Mouse (Mus musculus): ENCODE measurements around the gene Zswim8. TPM values are rescaled to one million over a fixed set of nuclear protein-coding genes. Genes with fewer than 3 reads are reported as not detected.

The Zswim8 gene
- polyA plus RNA-seq, 1 experiment, result 156 TPM

- peaks cover 1% of the 10 kb centered on the region for H3K36me3 ChIP-seq (ENCODE audit: control insufficient read depth, insufficient read depth, low read length)
- TF ChIP-seq CTCF (IDR thresholded peaks at IDR 0.05; ENCODE audit: control insufficient read depth, insufficient read depth, insufficient replicate concordance, low read depth, low read length) (0 out of 2 replicates have a peak, but pooled peaks have one; percentile 2), POLR2A (IDR thresholded peaks at IDR 0.05; ENCODE audit: control insufficient read depth, low read depth, low read length) (peak; percentile 70)
- peak within 1 kb of the TSS; percentile 96 for H3K27ac ChIP-seq (ENCODE audit: control insufficient read depth, insufficient read depth, low read depth, low read length)
- peak within 1 kb of the TSS; percentile 99 for H3K4me3 ChIP-seq (ENCODE audit: control insufficient read depth, low read depth, low read length)
- H3K27me3 ChIP-seq (ENCODE audit: control insufficient read depth, insufficient read depth, low read length), result no peaks in the 10 kb centered on the region
- H3K4me1 ChIP-seq (ENCODE audit: control insufficient read depth, insufficient read depth, low read length), result no peaks in the 10 kb centered on the region
Measured at GRCm38 (mm10) chr14:20674064-20674833, 33.1 kb upstream of the Zswim8 start, which contains the start of gene Sec24c. Gene Sec24c, plus strand, starts transcription at chr14:20674308.

GRCm38 (mm10) chr14:20677906-20678305 is 29.4 kb upstream of the Zswim8 start:
- Histone ChIP-seq H3K4me3 (ENCODE audit: control insufficient read depth, low read depth, low read length) (no peak overlapping the region), H3K27ac (ENCODE audit: control insufficient read depth, insufficient read depth, low read depth, low read length) (no peak overlapping the region), H3K36me3 (ENCODE audit: control insufficient read depth, insufficient read depth, low read length) (peaks cover 8% of the 10 kb centered on the region), H3K27me3 (ENCODE audit: control insufficient read depth, insufficient read depth, low read length) (no peaks in the 10 kb centered on the region), H3K4me1 (ENCODE audit: control insufficient read depth, insufficient read depth, low read length) (no peaks in the 10 kb centered on the region)
- TF ChIP-seq CTCF (IDR thresholded peaks at IDR 0.05; ENCODE audit: control insufficient read depth, insufficient read depth, insufficient replicate concordance, low read depth, low read length) (no peak), POLR2A (IDR thresholded peaks at IDR 0.05; ENCODE audit: control insufficient read depth, low read depth, low read length) (no peak)

- TF ChIP-seq CTCF (IDR thresholded peaks at IDR 0.05; ENCODE audit: control insufficient read depth, insufficient read depth, insufficient replicate concordance, low read depth, low read length) (no peak), POLR2A (IDR thresholded peaks at IDR 0.05; ENCODE audit: control insufficient read depth, low read depth, low read length) (no peak)
- Histone ChIP-seq H3K27ac (ENCODE audit: control insufficient read depth, insufficient read depth, low read depth, low read length) (no peak overlapping the region), H3K4me1 (ENCODE audit: control insufficient read depth, insufficient read depth, low read length) (no peaks in the 10 kb centered on the region), H3K27me3 (ENCODE audit: control insufficient read depth, insufficient read depth, low read length) (no peaks in the 10 kb centered on the region), H3K4me3 (ENCODE audit: control insufficient read depth, low read depth, low read length) (no peak overlapping the region), H3K36me3 (ENCODE audit: control insufficient read depth, insufficient read depth, low read length) (peaks cover 11% of the 10 kb centered on the region)
Measured at GRCm38 (mm10) chr14:20681742-20682141, 25.6 kb upstream of the Zswim8 start.

GRCm38 (mm10) chr14:20682498-20682897 is 24.9 kb upstream of the Zswim8 start:
- Histone ChIP-seq H3K27ac (ENCODE audit: control insufficient read depth, insufficient read depth, low read depth, low read length) (no peak overlapping the region), H3K4me1 (ENCODE audit: control insufficient read depth, insufficient read depth, low read length) (no peaks in the 10 kb centered on the region), H3K36me3 (ENCODE audit: control insufficient read depth, insufficient read depth, low read length) (peaks cover 11% of the 10 kb centered on the region), H3K27me3 (ENCODE audit: control insufficient read depth, insufficient read depth, low read length) (no peaks in the 10 kb centered on the region), H3K4me3 (ENCODE audit: control insufficient read depth, low read depth, low read length) (no peak overlapping the region)
- no peak for TF ChIP-seq CTCF (IDR thresholded peaks at IDR 0.05; ENCODE audit: control insufficient read depth, insufficient read depth, insufficient replicate concordance, low read depth, low read length)
- no peak for TF ChIP-seq POLR2A (IDR thresholded peaks at IDR 0.05; ENCODE audit: control insufficient read depth, low read depth, low read length)

GRCm38 (mm10) chr14:20686576-20686975 is 20.8 kb upstream of the Zswim8 start:
- H3K27me3 ChIP-seq (ENCODE audit: control insufficient read depth, insufficient read depth, low read length), result no peaks in the 10 kb centered on the region
- peaks cover 10% of the 10 kb centered on the region for H3K36me3 ChIP-seq (ENCODE audit: control insufficient read depth, insufficient read depth, low read length)
- TF ChIP-seq POLR2A (IDR thresholded peaks at IDR 0.05; ENCODE audit: control insufficient read depth, low read depth, low read length) (no peak), CTCF (IDR thresholded peaks at IDR 0.05; ENCODE audit: control insufficient read depth, insufficient read depth, insufficient replicate concordance, low read depth, low read length) (no peak)
- H3K4me3 ChIP-seq (ENCODE audit: control insufficient read depth, low read depth, low read length), result no peak overlapping the region
- H3K4me1 ChIP-seq (ENCODE audit: control insufficient read depth, insufficient read depth, low read length), result no peaks in the 10 kb centered on the region
- no peak overlapping the region for H3K27ac ChIP-seq (ENCODE audit: control insufficient read depth, insufficient read depth, low read depth, low read length)

GRCm38 (mm10) chr14:20689009-20689408 is 18.3 kb upstream of the Zswim8 start:
- H3K36me3 ChIP-seq (ENCODE audit: control insufficient read depth, insufficient read depth, low read length), result peaks cover 3% of the 10 kb centered on the region
- H3K27me3 ChIP-seq (ENCODE audit: control insufficient read depth, insufficient read depth, low read length), result no peaks in the 10 kb centered on the region
- no peak overlapping the region for H3K27ac ChIP-seq (ENCODE audit: control insufficient read depth, insufficient read depth, low read depth, low read length)
- no peak overlapping the region for H3K4me3 ChIP-seq (ENCODE audit: control insufficient read depth, low read depth, low read length)
- no peaks in the 10 kb centered on the region for H3K4me1 ChIP-seq (ENCODE audit: control insufficient read depth, insufficient read depth, low read length)
- no peak for TF ChIP-seq CTCF (IDR thresholded peaks at IDR 0.05; ENCODE audit: control insufficient read depth, insufficient read depth, insufficient replicate concordance, low read depth, low read length)
- TF ChIP-seq POLR2A (IDR thresholded peaks at IDR 0.05; ENCODE audit: control insufficient read depth, low read depth, low read length), result no peak

- peaks cover 12% of the 10 kb centered on the region for H3K4me1 ChIP-seq (ENCODE audit: control insufficient read depth, insufficient read depth, low read length)
- no peak overlapping the region for H3K4me3 ChIP-seq (ENCODE audit: control insufficient read depth, low read depth, low read length)
- no peaks in the 10 kb centered on the region for H3K27me3 ChIP-seq (ENCODE audit: control insufficient read depth, insufficient read depth, low read length)
- H3K36me3 ChIP-seq (ENCODE audit: control insufficient read depth, insufficient read depth, low read length), result peaks cover 3% of the 10 kb centered on the region
- TF ChIP-seq CTCF (IDR thresholded peaks at IDR 0.05; ENCODE audit: control insufficient read depth, insufficient read depth, insufficient replicate concordance, low read depth, low read length), result no peak; the same call in 1 of the 2 replicates
- TF ChIP-seq POLR2A (IDR thresholded peaks at IDR 0.05; ENCODE audit: control insufficient read depth, low read depth, low read length), result no peak
- no peak overlapping the region for H3K27ac ChIP-seq (ENCODE audit: control insufficient read depth, insufficient read depth, low read depth, low read length)
Measured at GRCm38 (mm10) chr14:20691772-20692171, 15.6 kb upstream of the Zswim8 start.
